13 mouse cellular contexts compared by ENCODE assay signal in genomic region chrX:48006062-48006461, GRCm38 (mm10). TPM values are rescaled to one million over a fixed set of nuclear protein-coding genes. Genes with fewer than 3 reads are reported as not detected.
DNase-seq lines count a peak whose midpoint lies in the region; ATAC-seq lines count a peak whose summit lies in the region.
"Had no signal": no experiment of that assay in that cellular context is flagged by ENCODE, and none has a peak within 500 bp of the region (broad histone marks: within the 10 kb centered on the region; RNA-seq: fewer than 3 reads in every experiment).

No protein-coding gene starts in this region.

- peak; percentile 32 for DNase-seq in adrenal gland, postnatal 14 days
- DNase-seq in adrenal gland, adult (ENCODE audit: inconsistent age in 2 of 2, low spot score in 1 of 2) = no peak
- peak; percentile 34 for DNase-seq in kidney, adult 11 months
- DNase-seq in mesoderm, embryonic 11.5 days (ENCODE audit: low read depth, low spot score) = peak; percentile 18
- no peak for DNase-seq in thymus, postnatal 14 days
- DNase-seq: cerebellum, adult 11-12 months; gastrocnemius, postnatal 14 days; liver, postnatal 0 days had no signal

- no peak overlapping the region for H3K9ac ChIP-seq in kidney, embryonic 14.5 days (ENCODE audit: low read depth, low read length)
- no peak overlapping the region for H3K9ac ChIP-seq in midbrain, embryonic 13.5 days (replicated peaks)
- H3K9ac ChIP-seq in midbrain, embryonic 16.5 days (ENCODE audit: low read depth, low read length) = no peak overlapping the region
- H3K9ac ChIP-seq: forebrain, embryonic 13.5 days; limb, embryonic 12.5 days; liver, postnatal 0 days had no signal

- ATAC-seq in kidney, embryonic 14.5 days (ENCODE audit: low FRiP score, low TSS enrichment) = no peak
- peak; percentile 24; the same call in 1 of the 2 replicates for ATAC-seq in midbrain, embryonic 13.5 days
- ATAC-seq in midbrain, embryonic 16.5 days = no peak
- ATAC-seq: forebrain, embryonic 13.5 days; liver, postnatal 0 days had no signal

- no peak overlapping the region for H3K27ac ChIP-seq in kidney, embryonic 14.5 days (ENCODE audit: low read depth, low read length)
- H3K27ac ChIP-seq in midbrain, embryonic 13.5 days = no peak overlapping the region
- no peak overlapping the region for H3K27ac ChIP-seq in midbrain, embryonic 16.5 days (ENCODE audit: low read length)
- H3K27ac ChIP-seq: forebrain, embryonic 13.5 days; limb, embryonic 12.5 days had no signal

- H3K4me2 ChIP-seq in kidney, embryonic 14.5 days (replicated peaks; ENCODE audit: low read depth, low read length) = no peak overlapping the region
- no peak overlapping the region for H3K4me2 ChIP-seq in midbrain, embryonic 13.5 days (replicated peaks)
- no peak overlapping the region for H3K4me2 ChIP-seq in midbrain, embryonic 16.5 days (ENCODE audit: low read length)
- H3K4me2 ChIP-seq: forebrain, embryonic 13.5 days; limb, embryonic 12.5 days had no signal

- no peaks in the 10 kb centered on the region for H3K36me3 ChIP-seq in kidney, embryonic 14.5 days (ENCODE audit: control insufficient read depth, insufficient read depth, low read length)
- no peaks in the 10 kb centered on the region for H3K36me3 ChIP-seq in midbrain, embryonic 13.5 days
- no peaks in the 10 kb centered on the region for H3K36me3 ChIP-seq in midbrain, embryonic 16.5 days (ENCODE audit: control insufficient read depth, insufficient read depth, low read length)
- H3K36me3 ChIP-seq: limb, embryonic 12.5 days had no signal

- H3K4me1 ChIP-seq in kidney, embryonic 14.5 days (ENCODE audit: control insufficient read depth, insufficient read depth, low read length) = no peaks in the 10 kb centered on the region
- no peaks in the 10 kb centered on the region for H3K4me1 ChIP-seq in midbrain, embryonic 13.5 days (replicated peaks)
- no peaks in the 10 kb centered on the region for H3K4me1 ChIP-seq in midbrain, embryonic 16.5 days (ENCODE audit: control insufficient read depth, insufficient read depth, low read length)
- H3K4me1 ChIP-seq: forebrain, embryonic 13.5 days; limb, embryonic 12.5 days had no signal

- no peak overlapping the region for H3K4me3 ChIP-seq in kidney, embryonic 14.5 days (ENCODE audit: low read length)
- H3K4me3 ChIP-seq in midbrain, embryonic 13.5 days (replicated peaks) = no peak overlapping the region
- no peak overlapping the region for H3K4me3 ChIP-seq in midbrain, embryonic 16.5 days (ENCODE audit: low read depth, low read length)
- H3K4me3 ChIP-seq: forebrain, embryonic 13.5 days; limb, embryonic 12.5 days had no signal

- H3K9me3 ChIP-seq in kidney, embryonic 14.5 days (ENCODE audit: control insufficient read depth, low read length) = no peaks in the 10 kb centered on the region
- H3K9me3 ChIP-seq in midbrain, embryonic 13.5 days = no peaks in the 10 kb centered on the region
- no peaks in the 10 kb centered on the region for H3K9me3 ChIP-seq in midbrain, embryonic 16.5 days (replicated peaks; ENCODE audit: control insufficient read depth, low read length, poor library complexity, severe bottlenecking)
- H3K9me3 ChIP-seq: forebrain, embryonic 13.5 days; limb, embryonic 12.5 days had no signal

- no peaks in the 10 kb centered on the region for H3K27me3 ChIP-seq in kidney, embryonic 14.5 days (ENCODE audit: control insufficient read depth, insufficient read depth, low read length)
- H3K27me3 ChIP-seq in midbrain, embryonic 13.5 days = no peaks in the 10 kb centered on the region
- no peaks in the 10 kb centered on the region for H3K27me3 ChIP-seq in midbrain, embryonic 16.5 days (ENCODE audit: control insufficient read depth, insufficient read depth, low read depth, low read length)
- H3K27me3 ChIP-seq: forebrain, embryonic 13.5 days; limb, embryonic 12.5 days had no signal

- 69% methylated on average over 8 of the region's 8 CpGs for WGBS in kidney, embryonic 14.5 days
- WGBS in midbrain, embryonic 13.5 days = 61% methylated on average over 8 of the region's 8 CpGs
- WGBS in midbrain, embryonic 16.5 days = 63% methylated on average over 8 of the region's 8 CpGs

RNA-seq across cellular contexts. Expression of gene Apln, which starts 28.6 kb away (rescaled TPM):
- 4.8 and 6.6 TPM in 2 replicates for total RNA-seq in adrenal gland, postnatal 14 days (2021)
- 4.0 and 4.7 TPM in 2 replicates for polyA plus RNA-seq in kidney, embryonic 14.5 days (2014; fragmentation: Nextera tagmentation; extraction: Ambion mirVana)
- polyA plus RNA-seq in midbrain, embryonic 13.5 days (2015; fragmentation: Nextera tagmentation; extraction: Ambion mirVana) = 3.3 and 4.0 TPM in 2 replicates
- polyA plus RNA-seq in midbrain, embryonic 16.5 days (2015; fragmentation: Nextera tagmentation; extraction: Ambion mirVana) = 4.5 and 4.6 TPM in 2 replicates

Comparison
In these comparisons a context has a peak if more than half of its experiments do, and no peak if none do; other contexts are left out.
1. DNase-seq: peak in adrenal gland, postnatal 14 days (single experiment), kidney, adult 11 months (single experiment) and mesoderm, embryonic 11.5 days (single experiment); none in adrenal gland, adult (0 of 2) and thymus, postnatal 14 days (single experiment).